Mouse (Mus musculus) layer of hippocampus, adult 9-11 months (tissue): ENCODE measurements around the gene Fndc3b.

Experiments used
- DNase-seq: peaks from one replicate; pipeline ENCODE4 v3.0.0; 2022

The Fndc3b gene

DNA sequence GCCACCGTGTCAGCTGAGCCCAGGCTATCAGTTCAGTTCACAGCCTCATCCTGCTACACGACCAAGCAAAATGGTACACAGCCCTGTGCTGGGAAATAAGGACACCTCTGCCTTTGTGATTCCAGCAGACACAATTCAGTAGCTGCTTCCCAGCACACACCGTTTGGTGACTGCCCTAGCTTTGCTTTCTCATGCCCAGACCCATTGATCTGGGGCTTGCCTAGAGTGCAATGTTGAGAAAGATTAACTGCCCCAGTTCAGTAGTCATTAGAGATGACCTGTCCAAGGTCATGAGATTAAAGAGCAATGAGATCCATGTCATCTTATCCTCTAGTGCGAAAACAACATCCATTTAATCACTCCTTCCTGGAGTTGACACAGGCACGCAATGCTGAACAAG lies 47.9 kb downstream of the Fndc3b start:
- DNase-seq: no peak

DNA sequence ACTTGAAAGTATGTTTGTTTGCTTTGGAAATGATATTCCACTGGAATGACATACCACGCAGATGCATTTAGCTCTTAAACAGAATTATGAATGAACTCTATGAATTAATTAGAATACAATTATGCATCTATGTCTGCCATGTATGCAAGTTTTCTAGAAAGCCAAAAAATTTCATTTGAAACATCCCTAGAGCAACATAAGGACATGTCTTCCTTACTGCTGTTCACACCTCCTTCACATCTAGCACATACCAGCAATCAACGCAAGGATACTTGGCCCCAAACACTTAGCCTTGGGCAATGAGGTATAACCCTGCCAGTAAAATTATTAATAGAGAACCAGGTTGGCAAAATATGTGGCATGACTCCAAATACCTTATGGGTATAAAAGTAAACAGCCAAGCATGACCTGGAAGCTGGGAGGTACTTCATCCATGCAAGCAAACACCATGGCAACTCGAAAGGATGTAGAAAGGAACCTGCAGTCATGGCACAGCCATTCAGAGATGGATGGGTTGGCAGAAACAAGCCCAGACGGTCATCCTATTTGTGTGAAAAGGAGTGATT lies 52.8 kb downstream of the Fndc3b start:
- no peak for DNase-seq

DNA sequence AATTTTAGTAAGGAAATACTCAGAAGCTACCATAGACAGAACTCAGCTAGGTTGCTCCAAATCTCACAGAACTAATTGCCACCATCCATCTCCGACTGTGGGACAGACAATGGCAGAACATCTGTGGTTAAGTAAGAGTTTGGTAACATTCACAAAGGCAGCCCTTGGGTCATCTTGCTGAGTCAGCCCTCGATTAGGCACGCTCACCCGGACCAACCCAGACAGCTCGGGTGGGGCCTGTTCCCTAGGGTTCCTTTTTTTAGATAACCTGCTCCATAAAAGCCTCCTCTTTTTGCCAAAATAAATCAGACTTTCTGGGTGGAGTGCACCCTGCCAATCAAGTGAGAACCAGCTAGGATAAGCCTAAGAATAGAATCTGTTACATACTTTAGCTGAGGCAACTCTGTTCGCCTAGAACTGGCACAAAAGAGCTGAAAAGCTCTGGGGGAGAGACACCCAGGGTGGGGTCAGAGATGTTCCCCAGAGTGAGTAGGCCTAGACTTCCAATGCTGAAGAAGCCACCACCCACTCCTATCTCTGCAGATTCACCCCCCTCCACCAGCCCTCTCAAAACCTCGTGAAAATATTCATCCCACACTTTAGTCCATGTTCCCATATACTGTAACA lies 54.2 kb downstream of the Fndc3b start:
- DNase-seq: peak; percentile 38

DNA sequence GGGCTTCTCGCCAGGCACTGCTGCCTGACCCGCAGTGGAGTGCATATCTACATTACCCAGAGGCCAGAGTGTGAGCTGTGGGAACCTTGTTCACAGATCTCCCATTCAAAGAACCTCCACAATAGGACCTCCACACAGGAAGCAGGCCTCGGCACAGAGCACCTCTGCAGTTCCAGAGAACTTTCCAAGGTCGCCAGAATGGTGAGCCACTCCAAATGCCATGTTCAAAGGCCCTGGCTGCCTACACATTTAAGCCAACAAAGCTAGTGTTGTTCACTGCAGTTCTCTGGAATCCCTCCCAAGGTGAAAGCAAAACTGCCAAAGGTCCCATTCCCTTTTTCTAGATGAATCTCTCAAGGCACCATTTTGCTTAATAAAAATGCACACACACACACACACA lies 55.4 kb downstream of the Fndc3b start:
- DNase-seq: no peak

DNA sequence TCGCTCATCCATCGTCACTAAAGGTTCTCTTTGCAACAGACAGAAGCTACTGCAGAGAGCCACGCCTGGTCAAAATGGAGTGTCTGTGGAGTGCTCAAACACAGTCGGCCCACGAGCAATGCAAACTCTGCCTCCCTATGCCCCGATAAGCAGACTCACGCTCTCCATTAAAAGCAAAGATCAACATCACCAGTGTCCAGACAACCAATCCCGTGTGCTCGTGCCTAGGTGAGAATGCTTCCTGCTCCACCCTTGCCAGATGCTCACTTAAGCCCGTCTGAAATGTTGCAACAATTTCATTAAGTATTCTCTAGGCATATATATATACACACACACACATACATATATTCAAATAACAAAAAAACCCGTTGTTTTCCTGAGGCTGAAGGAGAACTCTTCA lies 56.1 kb downstream of the Fndc3b start:
- no peak for DNase-seq

DNA sequence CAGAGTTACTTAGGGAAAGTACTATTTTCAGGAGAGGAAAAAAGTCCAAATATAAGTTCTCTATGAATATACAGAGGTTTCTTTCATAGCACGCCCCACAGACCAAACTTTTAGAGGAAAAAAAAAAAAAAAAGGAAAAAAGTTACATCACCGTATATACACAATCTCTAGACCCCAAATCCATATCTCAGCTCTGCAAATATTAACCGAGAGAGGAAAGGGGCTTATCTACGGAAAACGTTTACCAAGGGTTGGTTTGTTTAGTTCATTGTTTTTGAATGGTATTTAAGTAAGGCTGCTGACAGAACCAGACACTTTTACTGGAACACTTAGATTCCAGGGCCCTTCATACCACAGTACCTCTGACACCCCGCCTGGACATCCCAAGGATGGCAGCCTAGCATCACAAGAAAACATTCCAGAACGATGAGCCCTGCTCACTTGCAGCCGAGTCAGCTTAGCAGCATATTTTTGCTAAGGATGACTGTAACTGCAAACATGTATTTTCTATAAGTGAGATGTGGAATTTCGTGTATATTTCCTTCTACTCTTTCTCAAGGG lies 58.6 kb downstream of the Fndc3b start:
- no peak for DNase-seq

DNA sequence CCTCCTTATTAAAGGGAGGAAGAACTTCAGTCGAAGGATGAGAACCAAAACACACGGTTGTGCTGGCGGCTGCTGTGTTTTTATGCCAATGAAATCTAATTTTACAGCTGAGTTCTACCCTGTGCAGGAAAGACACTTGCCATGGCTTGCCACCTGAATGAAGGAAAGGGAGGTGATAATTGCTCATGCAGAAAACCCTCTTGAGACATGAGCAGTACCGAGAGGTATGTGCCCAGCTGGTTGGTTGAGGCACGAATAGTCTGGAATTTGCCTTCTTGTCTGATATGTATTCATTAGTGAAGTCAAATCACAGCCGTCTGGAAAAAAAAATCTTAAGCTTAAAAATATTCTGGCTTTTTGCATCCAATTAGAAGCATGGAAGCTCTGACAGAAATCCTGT lies 59.4 kb downstream of the Fndc3b start:
- no peak for DNase-seq

DNA sequence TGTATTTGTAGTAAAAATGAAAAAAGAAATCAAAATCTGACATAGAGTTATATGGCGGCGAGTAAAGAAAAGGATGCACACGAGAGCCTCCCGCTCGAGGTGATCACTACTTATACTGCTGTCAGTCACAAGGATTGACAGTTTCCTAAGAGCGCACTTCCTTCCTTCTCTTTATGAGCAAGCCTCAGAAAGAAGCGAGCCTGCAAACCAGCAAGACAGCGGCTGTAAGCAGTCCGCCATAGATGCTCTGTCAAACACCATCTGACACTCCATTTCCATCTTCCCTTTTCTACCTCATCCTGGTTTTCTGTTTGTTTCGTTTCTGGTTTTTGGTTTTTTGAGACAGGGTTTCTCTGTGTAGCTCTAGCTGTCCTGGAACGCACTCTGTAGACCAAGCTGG lies 61.0 kb downstream of the Fndc3b start:
- DNase-seq: peak; percentile 30

DNA sequence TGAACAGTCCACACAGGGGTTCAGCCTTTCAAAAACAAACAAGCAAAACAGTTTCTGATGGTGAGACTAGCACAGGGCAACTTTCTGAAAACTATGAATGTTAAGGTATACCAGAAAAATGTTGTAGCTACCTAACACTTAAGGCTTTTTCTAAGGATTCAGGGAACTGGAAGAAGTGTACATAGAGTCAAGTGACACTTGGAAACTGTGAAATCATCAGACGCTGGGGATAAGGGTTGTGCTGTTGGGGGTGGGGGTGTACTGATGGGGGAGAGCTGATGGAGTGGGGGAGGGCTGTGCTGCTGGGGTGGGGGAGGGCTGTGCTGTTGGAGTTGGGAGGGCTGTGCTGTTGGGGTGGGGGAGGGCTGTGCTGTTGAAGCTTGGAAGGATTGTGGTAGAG lies 61.8 kb downstream of the Fndc3b start:
- DNase-seq: no peak

DNA sequence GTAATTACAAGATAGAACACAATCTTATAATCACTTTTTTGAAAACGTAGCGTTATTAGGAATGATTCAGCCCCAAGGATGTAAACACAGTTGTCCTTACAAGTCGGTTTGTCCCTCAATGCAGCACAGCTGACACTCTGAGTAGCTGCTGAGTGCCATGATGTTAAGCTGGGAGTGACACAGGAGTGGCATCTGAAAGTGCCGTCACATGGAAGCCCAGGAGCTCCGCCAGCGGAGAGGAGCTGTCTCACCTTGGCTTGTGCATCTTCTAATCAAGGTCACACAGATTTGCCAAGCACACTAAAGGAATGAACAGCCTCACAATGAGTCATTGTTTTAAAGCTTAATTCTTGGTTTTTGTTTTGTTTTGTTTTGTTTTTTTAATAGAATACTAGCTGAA lies 68.7 kb downstream of the Fndc3b start:
- no peak for DNase-seq

DNA sequence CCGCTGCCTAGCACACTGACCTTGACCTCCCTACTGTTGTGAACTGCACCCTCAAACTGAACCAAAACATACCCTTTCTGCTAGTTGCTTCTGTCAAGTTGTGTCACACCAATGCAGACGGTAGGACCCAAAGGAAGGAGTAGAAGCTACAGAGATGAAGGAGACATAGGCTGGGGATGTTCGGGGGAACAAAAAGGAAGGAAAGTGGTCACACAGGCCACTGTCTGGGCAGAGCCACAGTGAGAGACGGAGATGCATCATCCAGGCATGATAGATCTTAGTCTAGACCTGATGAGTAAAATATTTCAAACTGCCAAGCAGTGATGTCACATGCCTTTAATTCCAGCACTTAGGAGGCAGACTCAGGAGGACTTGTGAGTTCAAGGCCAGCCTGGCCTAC lies 71.4 kb downstream of the Fndc3b start:
- no peak for DNase-seq

DNA sequence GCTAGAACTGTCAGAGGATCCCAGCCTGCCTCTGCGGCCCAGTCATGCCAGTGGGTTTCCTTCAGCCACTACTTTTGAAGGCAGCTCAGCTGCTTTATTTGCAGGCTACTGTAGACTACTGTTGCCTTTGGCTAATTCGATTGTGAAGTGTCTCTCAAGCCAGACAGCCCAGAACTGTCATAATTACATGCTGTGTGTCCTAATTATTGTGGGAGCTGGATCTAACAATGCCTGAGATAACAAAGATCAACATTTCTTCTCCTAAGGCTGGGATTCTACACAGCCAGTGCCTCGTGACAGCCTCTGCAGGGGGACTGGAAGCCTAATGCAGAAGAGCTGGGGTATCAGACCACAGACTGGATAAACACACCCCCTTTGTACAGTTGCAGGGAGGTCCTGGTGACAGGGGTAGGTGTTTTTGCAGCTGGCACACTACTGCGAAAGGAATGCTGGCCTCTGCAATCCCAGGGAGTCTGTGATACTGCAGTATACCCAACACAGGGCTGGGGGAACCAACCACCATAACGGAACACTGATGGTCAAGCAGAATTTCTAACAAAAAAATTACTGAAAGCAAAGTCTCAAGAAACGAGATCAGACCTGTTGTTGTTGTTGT lies 74.0 kb downstream of the Fndc3b start:
- no peak for DNase-seq

DNA sequence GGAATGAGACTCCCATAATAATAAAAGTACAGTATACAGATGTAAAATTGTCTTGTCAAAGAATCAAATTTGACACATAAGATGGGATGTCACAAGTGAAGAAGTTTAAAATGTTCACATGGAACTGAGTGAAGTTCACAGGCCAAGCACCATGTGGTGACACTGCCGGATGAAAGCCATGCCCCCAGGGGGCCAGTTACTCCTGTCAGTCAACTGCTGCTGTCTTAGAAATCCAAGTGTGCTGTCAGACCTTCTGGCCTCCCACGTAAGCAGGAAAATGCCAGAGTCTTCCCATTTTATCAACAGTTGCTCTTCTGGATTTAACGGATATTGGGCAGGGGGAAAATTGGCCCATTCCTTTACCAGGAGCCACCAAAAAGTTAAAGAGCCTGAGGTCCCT lies 75.3 kb downstream of the Fndc3b start:
- DNase-seq: no peak

DNA sequence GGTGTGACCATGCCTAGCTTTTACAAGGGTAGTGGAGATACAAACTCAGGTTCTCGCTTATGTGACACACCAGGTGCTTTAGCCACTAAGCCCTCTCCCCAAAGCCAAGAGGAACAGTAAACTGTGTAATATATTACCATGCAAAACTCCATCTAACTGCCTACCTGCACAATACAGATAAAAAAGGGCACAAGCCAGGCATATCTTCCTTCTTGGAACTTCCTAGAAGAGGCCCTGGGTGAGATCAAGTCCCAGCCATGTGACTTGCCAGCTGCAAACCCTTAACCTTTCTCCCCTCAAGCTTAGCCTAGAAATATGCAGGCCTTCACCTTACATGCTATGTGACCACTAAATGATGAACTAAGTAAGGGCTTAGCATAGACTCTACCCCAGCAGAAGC lies 78.2 kb downstream of the Fndc3b start:
- DNase-seq: no peak

DNA sequence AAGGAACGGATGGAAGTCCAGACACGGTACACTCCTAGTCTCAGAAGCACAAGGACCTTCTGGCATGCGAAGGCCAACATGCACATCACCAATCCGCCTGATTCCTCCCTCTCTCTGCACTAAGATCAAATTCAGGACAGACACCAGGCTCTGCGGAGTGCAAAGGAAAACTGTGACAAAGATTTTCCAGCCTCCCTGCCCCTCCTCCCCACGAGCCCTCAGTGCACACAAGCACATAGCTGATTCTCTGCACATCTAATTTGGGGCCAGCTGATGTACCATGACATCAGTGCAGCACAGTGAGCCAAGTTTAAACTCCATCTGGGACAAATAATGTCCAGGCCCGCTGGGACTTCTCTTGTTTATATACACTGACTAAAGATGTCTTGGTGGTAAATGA lies 80.0 kb downstream of the Fndc3b start:
- DNase-seq: peak; percentile 58

DNA sequence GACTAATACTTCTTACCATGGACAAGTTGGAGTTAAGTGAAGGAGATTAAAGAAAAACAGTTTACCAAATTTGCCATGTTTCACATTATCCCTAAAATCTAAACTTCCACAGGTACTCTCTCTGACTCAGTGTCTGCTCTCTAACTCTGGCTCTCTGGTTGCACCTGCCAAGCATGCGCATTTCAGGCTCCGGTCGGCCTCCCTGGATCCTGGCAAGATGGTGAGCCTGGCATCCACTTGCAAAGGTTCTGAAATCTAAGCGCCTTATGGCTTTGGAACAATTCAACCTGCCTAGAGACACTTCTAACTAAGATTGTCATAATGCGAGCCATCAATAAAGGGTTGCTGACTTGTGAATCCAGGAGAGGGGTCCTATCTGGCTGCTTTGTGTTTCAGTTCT lies 81.4 kb downstream of the Fndc3b start:
- no peak for DNase-seq

DNA sequence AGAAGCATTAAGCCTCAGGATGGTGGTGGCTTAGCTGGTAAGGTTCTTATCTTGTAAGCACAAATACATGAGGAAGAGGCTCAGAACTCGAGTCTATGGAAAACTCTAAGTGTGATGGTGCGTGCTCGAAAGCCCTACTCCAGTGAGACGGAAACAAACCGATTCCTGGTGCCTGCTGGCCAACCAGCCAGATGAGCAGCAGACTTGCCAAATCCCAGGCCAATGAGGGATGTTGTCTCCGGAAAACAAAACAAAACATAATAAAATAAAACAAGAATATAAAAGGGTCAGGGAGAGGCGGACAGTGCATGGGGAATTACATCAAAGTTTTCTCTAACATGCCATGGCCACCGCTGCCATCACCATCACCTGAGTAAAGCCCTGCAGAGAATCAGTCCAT lies 84.8 kb downstream of the Fndc3b start:
- DNase-seq: no peak

DNA sequence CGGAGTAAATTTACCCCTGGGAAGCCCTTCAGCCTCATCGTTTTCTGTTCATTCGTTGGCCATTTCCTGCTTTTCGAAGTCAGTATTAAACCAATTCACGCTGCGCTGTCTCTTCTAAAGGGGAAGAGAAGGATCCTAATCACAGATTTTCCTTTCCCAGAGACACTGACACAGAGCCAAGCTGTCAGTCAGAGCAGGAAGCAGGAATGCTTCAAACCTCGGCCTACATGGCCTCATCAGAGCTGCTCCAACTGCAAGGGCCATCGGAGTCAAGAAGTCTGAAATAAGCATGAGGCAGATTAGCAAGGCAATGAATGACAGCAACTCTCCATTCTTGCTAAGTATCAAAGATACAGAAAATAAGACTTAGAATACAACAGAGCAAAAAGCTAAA lies 85.5 kb downstream of the Fndc3b start:
- DNase-seq: no peak

DNA sequence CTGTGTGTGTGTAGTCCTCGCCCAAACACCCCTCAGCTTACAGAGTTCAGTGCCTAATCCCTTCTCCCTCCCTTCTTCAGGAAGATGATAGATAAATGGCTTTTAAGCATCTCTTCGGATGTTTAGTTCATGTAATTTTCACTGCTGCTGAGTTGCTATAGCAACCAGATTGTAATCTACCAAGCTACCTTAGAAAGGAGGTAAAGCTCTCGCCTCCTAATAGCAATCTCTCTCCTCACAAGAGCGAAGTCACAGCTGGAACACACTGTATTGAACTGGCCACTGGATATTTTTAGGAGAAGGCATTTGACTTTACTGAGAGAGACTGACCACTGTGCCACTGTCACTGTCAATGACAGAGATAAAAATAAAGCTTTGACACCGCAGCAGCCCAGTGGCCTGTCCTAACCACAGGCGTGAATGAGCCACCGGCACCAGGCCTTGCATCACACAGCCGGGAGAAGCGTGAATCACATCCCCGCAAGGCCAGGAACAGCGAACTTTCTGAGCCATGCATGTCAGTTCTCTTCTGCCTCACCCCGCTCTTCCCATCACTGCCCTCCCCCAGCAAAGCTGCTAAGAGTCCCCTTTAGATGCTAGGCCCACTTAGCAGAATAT lies 86.0 kb downstream of the Fndc3b start:
- DNase-seq: no peak

DNA sequence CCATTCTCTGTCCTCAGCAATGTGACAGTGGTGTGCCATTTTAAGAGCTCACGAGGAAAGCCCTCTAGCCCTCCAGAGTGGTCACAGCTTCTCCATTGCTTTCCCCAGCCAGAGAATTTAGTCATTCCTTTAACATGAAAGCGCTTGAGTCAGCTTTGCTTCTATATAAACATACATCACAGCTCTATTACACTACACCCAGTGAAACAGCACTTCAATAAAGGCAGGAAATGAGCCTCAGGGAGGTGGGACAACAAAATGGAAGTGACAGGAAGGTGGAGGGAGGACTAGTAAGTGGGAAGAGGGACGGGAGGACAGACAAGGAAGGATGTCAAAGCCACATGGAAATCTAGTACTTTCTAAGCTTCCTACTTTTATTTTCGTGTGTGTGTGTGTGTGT lies 88.7 kb downstream of the Fndc3b start:
- no peak for DNase-seq

DNA sequence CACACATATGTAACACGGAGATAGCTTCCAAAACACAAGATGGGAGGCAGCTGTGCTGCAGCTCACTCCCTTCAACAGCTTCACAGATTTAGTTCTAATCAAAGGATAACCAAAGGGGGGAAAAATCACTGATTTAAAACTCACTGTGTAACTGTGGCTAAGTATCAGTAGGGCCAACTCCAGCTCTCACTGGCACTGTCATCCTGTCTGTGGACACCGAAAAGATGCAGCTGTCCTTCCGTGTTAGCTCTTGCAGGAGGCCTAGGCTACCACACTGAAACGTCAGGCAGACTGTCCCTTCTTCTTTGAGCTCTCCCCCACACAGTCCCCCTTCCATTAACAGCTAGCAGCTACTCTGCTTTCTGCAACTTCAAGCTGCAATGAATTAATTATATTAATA lies 89.9 kb downstream of the Fndc3b start:
- no peak for DNase-seq

DNA sequence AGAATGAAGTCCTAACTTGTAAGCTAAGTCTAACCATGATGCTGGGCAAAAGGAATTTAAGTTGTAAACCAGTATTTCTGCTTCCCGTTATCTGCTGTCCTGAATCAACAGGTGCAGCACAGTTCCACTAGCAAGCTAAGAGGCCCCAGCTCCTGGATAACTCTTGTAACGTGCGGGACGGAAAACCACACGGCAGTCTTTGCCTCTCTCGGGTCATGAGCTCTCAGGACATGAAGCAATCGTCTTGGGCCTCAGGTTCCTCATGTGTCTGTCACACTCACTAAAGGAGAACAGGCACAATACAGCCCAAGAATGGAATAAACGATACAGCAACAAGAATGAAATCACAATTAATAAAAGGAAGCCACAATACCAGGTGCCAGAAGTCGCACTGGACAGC lies 93.4 kb downstream of the Fndc3b start:
- no peak for DNase-seq

DNA sequence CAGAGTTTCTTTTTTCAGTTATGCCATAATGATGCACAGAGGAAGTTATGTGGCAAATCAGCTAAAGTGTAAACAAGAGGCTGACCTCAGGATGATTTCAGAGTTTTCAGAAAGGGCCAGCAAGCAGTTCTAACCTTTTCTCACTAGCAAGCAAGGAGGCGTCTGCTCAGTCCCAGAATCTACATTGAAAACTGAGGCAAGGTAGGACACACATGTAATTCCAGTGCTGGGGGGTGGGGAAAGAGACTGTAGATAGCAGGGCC lies 93.9 kb downstream of the Fndc3b start:
- DNase-seq: no peak

DNA sequence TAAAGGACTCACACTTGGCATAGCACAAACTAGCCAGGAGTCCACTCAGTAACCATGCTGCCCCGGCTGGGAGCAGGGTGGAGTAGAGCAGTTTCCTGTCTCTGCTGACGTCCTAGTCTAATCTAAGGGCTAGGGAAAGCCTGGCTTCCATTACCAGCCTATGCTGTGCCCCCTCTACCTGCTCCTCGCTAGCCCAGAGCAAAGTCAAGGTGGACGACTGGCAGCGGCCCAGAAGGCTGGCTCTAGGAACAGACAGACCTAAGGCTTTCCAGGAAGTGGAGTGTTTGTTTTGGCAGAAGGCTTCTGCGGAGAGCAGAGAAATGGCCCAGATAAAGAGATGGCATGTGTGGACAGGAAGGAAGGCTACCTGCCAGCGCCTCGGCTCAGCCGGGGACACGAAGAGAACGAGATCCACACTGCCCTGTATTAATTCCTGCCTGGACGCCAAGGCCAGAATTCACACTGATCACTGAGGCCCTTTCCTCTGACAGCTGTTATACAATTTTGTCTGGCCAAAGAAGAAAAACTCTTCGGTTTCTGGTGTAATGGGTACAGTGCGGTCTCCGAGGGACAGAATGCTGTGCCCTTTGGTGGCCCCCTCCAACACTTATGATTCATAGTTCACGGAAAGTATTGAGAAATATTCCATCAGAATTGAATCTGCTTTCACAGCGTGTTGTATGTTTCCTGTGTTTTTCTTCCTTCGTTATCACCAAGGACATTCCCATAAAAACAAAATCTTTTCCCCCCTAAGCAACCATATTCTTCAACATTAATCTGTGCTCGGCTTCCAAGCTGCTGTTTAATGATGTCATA lies 94.5 kb downstream of the Fndc3b start:
- no peak for DNase-seq
